Mouse (Mus musculus) midbrain, embryonic 12.5 days (tissue): ENCODE results near the gene Mef2c. TPM values are rescaled to one million over a fixed set of nuclear protein-coding genes. Genes with fewer than 3 reads are reported as not detected.
A peak's percentile ranks its signal among the peaks of the same experiment; 100 is the strongest.

ENCODE experiments used
- ATAC-seq: fragments of 200-750 bp; cut with Nextera tagmentation; 2 replicates; pipeline ENCODE4 v1.8.0; 2017; ENCODE audit warnings: low read depth, moderate TSS enrichment, moderate library complexity; ENCODE audit not compliant: low FRiP score
- H3K27ac ChIP-seq: fragments of 300-500 bp; sonication (generic); replicated peaks from 2 replicates; pipeline ENCODE4 v1.5.1; 2016; ENCODE audit warnings: mild to moderate bottlenecking
- H3K27me3 ChIP-seq: fragments of 300-500 bp; sonication (generic); 2 replicates; pipeline ENCODE4 v1.6.1; 2016; ENCODE audit warnings: mild to moderate bottlenecking
- H3K36me3 ChIP-seq: fragments of 300-500 bp; sonication (generic); 2 replicates; pipeline ENCODE4 v1.6.1; 2016
- H3K4me1 ChIP-seq: fragments of 300-500 bp; sonication (generic); 2 replicates; pipeline ENCODE4 v1.6.1; 2016
- H3K4me2 ChIP-seq: fragments of 300-500 bp; sonication (generic); replicated peaks from 2 replicates; pipeline ENCODE4 v1.6.1; 2016; ENCODE audit warnings: mild to moderate bottlenecking, moderate library complexity
- H3K4me3 ChIP-seq: fragments of 300-500 bp; sonication (generic); 2 replicates; pipeline ENCODE4 v1.5.1; 2016; ENCODE audit warnings: mild to moderate bottlenecking
- H3K9ac ChIP-seq: fragments of 300-500 bp; sonication (generic); replicated peaks from 2 replicates; pipeline ENCODE4 v1.6.1; 2016; ENCODE audit warnings: mild to moderate bottlenecking, moderate library complexity
- H3K9me3 ChIP-seq: fragments of 300-500 bp; sonication (generic); 2 replicates; pipeline ENCODE4 v1.6.1; 2016; ENCODE audit warnings: mild to moderate bottlenecking
- WGBS: fragments of 180-500 bp; shearing (Covaris S2); methylation state at CpG from one replicate; pipeline ENCODE4 v1.1.7; 2016; 5-methylcytosine and 5-hydroxymethylcytosine counted together
- polyA plus RNA-seq: library from polyadenylated mRNA; unstranded; fragments of >200 nt; fragmentation: Nextera tagmentation; extraction: Ambion mirVana; gene quantifications from 2 replicates; pipeline ENCODE4 v1.2.1, GENCODE M21; 2016

Gene Mef2c
- polyA plus RNA-seq, 1 experiment from 2014 or later, result 20.5 TPM

- no peak overlapping the region for H3K27ac ChIP-seq
- H3K4me2 ChIP-seq, result no peak overlapping the region
- H3K27me3 ChIP-seq, result no peaks in the 10 kb centered on the region
- no peak for ATAC-seq
- WGBS, result 69% methylated on average over 2 of the region's 2 CpGs
- H3K4me3 ChIP-seq, result no peak overlapping the region
- H3K9me3 ChIP-seq, result no peaks in the 10 kb centered on the region
- no peaks in the 10 kb centered on the region for H3K36me3 ChIP-seq
- no peak overlapping the region for H3K9ac ChIP-seq
- H3K4me1 ChIP-seq, result no peaks in the 10 kb centered on the region; the same call in 1 of the 2 replicates
Measured at GRCm38 (mm10) chr13:83563261-83563660, 59.4 kb downstream of the Mef2c start.

DNA sequence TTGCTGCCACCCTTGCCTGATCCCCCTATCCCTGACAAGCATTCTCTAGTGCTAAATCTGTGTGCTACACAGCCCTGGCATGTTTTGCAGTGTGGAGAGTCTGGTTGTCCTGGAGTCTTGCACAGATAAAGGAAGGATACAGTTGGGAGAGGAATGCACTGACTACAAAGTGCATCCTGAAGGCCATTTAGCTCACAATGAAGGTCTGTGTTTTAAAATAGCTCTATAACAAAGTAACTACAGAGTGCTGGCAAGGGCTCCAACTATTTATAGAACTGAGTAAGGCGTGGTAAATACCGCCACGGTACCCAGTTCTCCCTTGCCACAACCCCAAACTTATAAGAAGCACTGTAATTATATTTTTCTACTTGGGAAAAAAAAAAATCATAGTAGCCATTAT is 61.9 kb downstream of the Mef2c start:
- no peak overlapping the region for H3K9ac ChIP-seq
- ATAC-seq, result no peak
- H3K27ac ChIP-seq, result no peak overlapping the region
- H3K9me3 ChIP-seq, result no peaks in the 10 kb centered on the region
- no peak overlapping the region for H3K4me2 ChIP-seq
- no peaks in the 10 kb centered on the region for H3K36me3 ChIP-seq
- H3K27me3 ChIP-seq, result no peaks in the 10 kb centered on the region
- 95% methylated on average over 3 of the region's 3 CpGs for WGBS
- no peak overlapping the region for H3K4me3 ChIP-seq
- H3K4me1 ChIP-seq, result no peaks in the 10 kb centered on the region; the same call in 1 of the 2 replicates

DNA sequence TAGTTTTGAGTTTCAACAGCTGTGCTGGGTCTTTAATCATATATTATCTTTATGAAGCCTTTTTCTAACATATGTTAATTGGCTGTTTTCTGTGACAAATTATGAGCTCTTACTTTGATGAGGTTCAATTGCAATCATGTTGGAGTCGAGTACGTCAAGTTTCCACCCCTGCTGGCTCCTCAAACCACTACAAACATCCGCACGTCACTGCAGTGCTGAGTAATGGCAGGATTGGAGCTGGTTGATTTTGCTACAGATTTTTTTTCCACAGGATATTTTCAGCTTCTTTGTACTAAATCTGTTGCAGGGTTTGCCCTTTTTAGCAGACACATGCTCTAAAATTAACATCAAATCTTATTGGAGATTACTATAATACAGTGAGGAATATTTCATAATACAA is 62.3 kb downstream of the Mef2c start:
- no peaks in the 10 kb centered on the region for H3K9me3 ChIP-seq
- H3K36me3 ChIP-seq, result no peaks in the 10 kb centered on the region
- no peaks in the 10 kb centered on the region; the same call in 1 of the 2 replicates for H3K4me1 ChIP-seq
- no peak overlapping the region for H3K27ac ChIP-seq
- ATAC-seq, result no peak
- no peak overlapping the region for H3K4me2 ChIP-seq
- no peak overlapping the region for H3K9ac ChIP-seq
- no peak overlapping the region for H3K4me3 ChIP-seq
- H3K27me3 ChIP-seq, result no peaks in the 10 kb centered on the region
- WGBS, result 77% methylated on average over 4 of the region's 4 CpGs

GRCm38 (mm10) chr13:83566834-83567534 is 63.1 kb downstream of the Mef2c start:
- H3K27me3 ChIP-seq, result no peaks in the 10 kb centered on the region
- 58% methylated on average over 8 of the region's 8 CpGs for WGBS
- H3K27ac ChIP-seq, result no peak overlapping the region
- H3K4me3 ChIP-seq, result no peak overlapping the region
- no peaks in the 10 kb centered on the region for H3K9me3 ChIP-seq
- no peaks in the 10 kb centered on the region for H3K36me3 ChIP-seq
- H3K9ac ChIP-seq, result no peak overlapping the region
- peaks cover 2% of the 10 kb centered on the region; the same call in 1 of the 2 replicates for H3K4me1 ChIP-seq
- no peak overlapping the region for H3K4me2 ChIP-seq
- peak; percentile 55; the same call in 1 of the 2 replicates for ATAC-seq

DNA sequence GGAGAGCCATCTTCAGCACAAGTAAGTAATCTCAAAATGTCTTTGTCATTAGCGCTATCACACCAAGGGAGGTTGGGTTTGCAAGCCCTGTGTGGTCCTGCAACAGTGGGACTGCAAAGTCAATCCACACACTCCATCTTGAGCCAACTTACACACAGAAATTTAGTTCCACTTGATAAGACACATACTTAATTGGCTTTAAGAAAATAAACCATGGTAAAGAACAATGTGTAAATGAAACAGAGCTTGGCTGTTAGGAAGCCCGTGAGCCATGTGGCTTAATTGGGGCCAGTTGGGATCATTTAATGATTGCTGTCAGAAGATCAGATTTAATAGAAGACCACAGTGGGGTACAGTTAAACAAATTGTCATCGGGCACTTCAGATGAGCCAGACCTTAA is 63.8 kb downstream of the Mef2c start:
- peak; percentile 41; the same call in 1 of the 2 replicates for ATAC-seq
- no peaks in the 10 kb centered on the region for H3K27me3 ChIP-seq
- peaks cover 5% of the 10 kb centered on the region; the same call in 1 of the 2 replicates for H3K4me1 ChIP-seq
- no peak overlapping the region for H3K4me2 ChIP-seq
- no peaks in the 10 kb centered on the region for H3K9me3 ChIP-seq
- no peak overlapping the region for H3K27ac ChIP-seq
- 62% methylated on average over 3 of the region's 3 CpGs for WGBS
- no peak overlapping the region for H3K9ac ChIP-seq
- no peak overlapping the region for H3K4me3 ChIP-seq
- H3K36me3 ChIP-seq, result no peaks in the 10 kb centered on the region

GRCm38 (mm10) chr13:83568759-83569256 is 65.0 kb downstream of the Mef2c start:
- Histone ChIP-seq H3K9me3 (no peaks in the 10 kb centered on the region), H3K4me2 (no peak overlapping the region), H3K4me1 (peaks cover 5% of the 10 kb centered on the region; the same call in 1 of the 2 replicates), H3K36me3 (no peaks in the 10 kb centered on the region), H3K4me3 (no peak overlapping the region), H3K27ac (no peak overlapping the region), H3K27me3 (no peaks in the 10 kb centered on the region), H3K9ac (no peak overlapping the region)
- no peak for ATAC-seq
- 76% methylated on average over 11 of the region's 11 CpGs for WGBS

DNA sequence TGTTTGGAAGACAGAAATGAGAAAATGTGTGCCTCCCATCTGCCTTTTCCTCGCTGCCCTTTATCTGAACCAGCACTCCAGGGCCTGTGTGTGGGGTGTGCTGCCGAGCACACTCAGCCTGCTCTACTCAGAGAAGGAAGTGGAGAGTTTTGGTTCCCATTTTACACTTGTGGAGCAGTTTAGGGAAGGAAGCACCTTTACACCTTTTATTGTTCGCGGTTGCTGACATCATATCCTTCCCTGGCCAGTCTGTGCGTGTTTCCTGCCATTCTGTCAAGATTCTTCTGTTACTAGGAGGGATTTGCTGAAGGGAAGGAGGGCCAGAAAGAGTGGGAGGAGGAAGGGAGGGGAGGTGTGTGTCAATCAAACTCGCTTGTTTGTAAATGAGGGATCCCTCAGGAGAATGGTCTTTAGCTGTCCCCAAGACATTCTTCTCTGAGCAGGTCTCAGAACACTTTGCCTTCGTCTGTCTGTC is 68.2 kb downstream of the Mef2c start:
- WGBS, result 39% methylated on average over 7 of the region's 7 CpGs
- Histone ChIP-seq H3K4me3 (no peak overlapping the region), H3K27ac (no peak overlapping the region), H3K4me1 (peaks cover 9% of the 10 kb centered on the region; the same call in 1 of the 2 replicates), H3K9me3 (no peaks in the 10 kb centered on the region), H3K9ac (no peak overlapping the region), H3K27me3 (no peaks in the 10 kb centered on the region), H3K4me2 (no peak overlapping the region), H3K36me3 (no peaks in the 10 kb centered on the region)
- ATAC-seq, result peak; percentile 47

GRCm38 (mm10) chr13:83572469-83572868 is 68.6 kb downstream of the Mef2c start:
- Histone ChIP-seq H3K9ac (no peak overlapping the region), H3K36me3 (no peaks in the 10 kb centered on the region), H3K4me2 (no peak overlapping the region), H3K4me1 (peaks cover 9% of the 10 kb centered on the region; the same call in 1 of the 2 replicates), H3K27ac (no peak overlapping the region), H3K4me3 (no peak overlapping the region), H3K27me3 (no peaks in the 10 kb centered on the region), H3K9me3 (no peaks in the 10 kb centered on the region)
- ATAC-seq, result no peak
- 73% methylated on average over 5 of the region's 5 CpGs for WGBS

DNA sequence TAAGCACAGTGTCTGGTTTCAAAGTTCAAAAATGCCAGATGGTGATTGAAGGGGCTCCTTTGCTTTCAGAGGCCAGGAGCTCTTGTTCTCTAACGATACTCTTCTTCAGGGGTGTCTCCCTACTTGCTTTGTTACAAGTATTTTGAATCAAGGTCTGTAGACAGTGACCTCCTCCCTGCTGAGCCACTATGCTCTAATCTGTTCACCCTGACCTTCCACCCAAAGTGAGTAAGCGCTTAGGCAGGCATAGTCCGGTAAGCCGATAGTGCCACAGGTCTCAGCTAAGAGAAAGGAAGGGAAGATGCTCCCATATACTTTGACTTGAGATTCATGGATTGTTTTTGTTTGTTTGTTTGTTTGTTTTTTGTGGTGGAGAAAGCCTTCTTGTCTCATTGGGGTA is 69.5 kb downstream of the Mef2c start:
- Histone ChIP-seq H3K4me2 (no peak overlapping the region), H3K4me1 (peaks cover 9% of the 10 kb centered on the region; the same call in 1 of the 2 replicates), H3K27me3 (no peaks in the 10 kb centered on the region), H3K9ac (no peak overlapping the region), H3K9me3 (no peaks in the 10 kb centered on the region), H3K4me3 (no peak overlapping the region), H3K27ac (no peak overlapping the region), H3K36me3 (no peaks in the 10 kb centered on the region)
- ATAC-seq, result no peak
- WGBS, result 20% methylated on average over 4 of the region's 4 CpGs

DNA sequence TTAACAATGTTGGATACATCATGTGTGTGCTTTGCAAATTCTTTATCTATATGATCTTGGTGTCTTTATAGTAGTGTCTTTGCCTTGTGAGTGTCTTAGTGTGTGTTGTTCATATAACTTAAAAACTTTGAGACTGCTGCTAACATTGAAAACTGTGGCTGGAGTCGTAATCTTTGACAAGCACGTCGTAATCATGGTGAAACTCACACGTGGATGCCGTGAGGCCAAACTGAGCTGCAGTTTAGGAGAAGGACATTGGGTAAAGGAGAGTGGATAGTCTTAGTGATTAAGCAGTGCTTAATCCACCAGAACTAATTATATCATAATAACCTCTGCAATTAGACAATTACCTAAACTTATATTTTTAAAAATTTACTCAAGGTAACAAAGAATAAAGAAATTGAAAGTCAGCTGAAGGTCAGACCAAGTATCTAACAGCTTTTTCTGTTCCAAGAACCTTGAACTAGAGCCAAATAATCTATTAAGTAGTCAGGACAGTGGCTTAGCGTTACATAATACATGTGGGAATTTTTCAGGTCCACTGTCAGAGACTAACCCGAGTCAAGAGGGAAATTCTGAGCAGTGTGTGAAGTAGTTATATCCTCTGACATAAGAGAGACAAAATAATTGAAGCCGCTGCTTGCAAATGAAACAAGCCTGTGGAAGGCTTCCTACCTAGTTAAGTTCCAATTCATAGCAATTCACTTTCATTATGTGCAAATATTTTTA is 70.2 kb downstream of the Mef2c start:
- H3K9me3 ChIP-seq, result no peaks in the 10 kb centered on the region
- peaks cover 9% of the 10 kb centered on the region; the same call in 1 of the 2 replicates for H3K4me1 ChIP-seq
- no peak overlapping the region for H3K4me3 ChIP-seq
- no peak overlapping the region for H3K27ac ChIP-seq
- H3K9ac ChIP-seq, result no peak overlapping the region
- H3K36me3 ChIP-seq, result no peaks in the 10 kb centered on the region
- H3K27me3 ChIP-seq, result no peaks in the 10 kb centered on the region
- ATAC-seq, result no peak
- H3K4me2 ChIP-seq, result no peak overlapping the region
- 54% methylated on average over 8 of the region's 8 CpGs for WGBS

DNA sequence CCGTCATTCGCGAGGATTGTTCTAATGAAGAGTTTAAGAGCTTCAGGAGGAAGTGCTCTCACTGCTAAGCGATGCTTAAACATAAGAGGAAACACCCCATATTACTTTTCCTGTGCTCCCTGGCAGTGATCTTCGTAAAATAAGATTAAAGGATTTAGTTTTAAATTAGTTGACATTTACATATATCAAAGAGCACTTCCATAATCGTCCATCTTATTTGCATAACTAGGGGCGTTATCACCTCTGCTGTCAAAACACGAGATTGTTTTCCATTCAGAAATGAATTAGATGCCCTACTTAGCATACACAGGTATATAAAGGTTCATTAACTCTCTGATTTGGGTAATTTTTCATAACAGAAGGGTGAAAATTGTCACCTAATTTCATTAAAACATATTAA is 71.0 kb downstream of the Mef2c start:
- no peaks in the 10 kb centered on the region for H3K27me3 ChIP-seq
- no peak overlapping the region for H3K4me2 ChIP-seq
- no peaks in the 10 kb centered on the region for H3K9me3 ChIP-seq
- no peaks in the 10 kb centered on the region for H3K36me3 ChIP-seq
- H3K9ac ChIP-seq, result no peak overlapping the region
- no peak overlapping the region for H3K27ac ChIP-seq
- 65% methylated on average over 8 of the region's 8 CpGs for WGBS
- ATAC-seq, result no peak
- peaks cover 9% of the 10 kb centered on the region; the same call in 1 of the 2 replicates for H3K4me1 ChIP-seq
- H3K4me3 ChIP-seq, result no peak overlapping the region

DNA sequence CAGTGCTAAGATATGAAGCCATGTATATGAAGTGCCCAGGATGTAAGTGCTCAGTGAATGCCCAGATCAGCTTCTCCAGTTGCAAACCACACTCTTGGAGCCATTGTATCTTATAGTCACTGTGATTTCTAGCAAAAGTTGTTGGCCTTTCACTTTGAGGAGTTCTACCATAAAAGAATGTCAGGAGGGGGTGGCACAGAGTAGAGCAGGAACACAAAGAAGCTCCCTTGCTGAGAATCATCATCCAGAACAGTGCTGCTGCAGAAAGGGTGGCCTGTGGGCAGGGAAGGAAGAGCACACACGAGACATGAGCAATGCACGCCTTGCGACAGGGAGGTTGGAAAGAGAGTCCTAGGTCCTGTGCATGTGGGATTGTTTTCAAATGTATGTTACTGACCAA is 75.6 kb downstream of the Mef2c start:
- Histone ChIP-seq H3K4me2 (no peak overlapping the region), H3K27ac (no peak overlapping the region), H3K9me3 (no peaks in the 10 kb centered on the region), H3K36me3 (no peaks in the 10 kb centered on the region), H3K27me3 (no peaks in the 10 kb centered on the region), H3K4me3 (no peak overlapping the region), H3K4me1 (peaks cover 4% of the 10 kb centered on the region; the same call in 1 of the 2 replicates), H3K9ac (no peak overlapping the region)
- WGBS, result 82% methylated on average over 3 of the region's 3 CpGs
- ATAC-seq, result no peak
